Mouse (Mus musculus) cerebellum, adult 2 months (tissue): Measurements from ENCODE around the gene Cadm2. TPM values are rescaled to one million over a fixed set of nuclear protein-coding genes. Genes with fewer than 3 reads are reported as not detected.

Experiments
- DNase-seq, 2 experiments: peaks; one replicate each; pipeline ENCODE4 v3.0.0; 2021
- H3K27ac ChIP-seq: fragments of 200-500 bp; 2 replicates; pipeline ENCODE4 v1.5.1; 2012; ENCODE audit warnings: low read length, control low read depth, inconsistent platforms; ENCODE audit not compliant: insufficient read depth
- H3K27me3 ChIP-seq: fragments of 200-500 bp; 2 replicates; pipeline ENCODE4 v1.6.1; 2012; ENCODE audit warnings: inconsistent platforms, mild to moderate bottlenecking, low read length, moderate library complexity; ENCODE audit not compliant: control insufficient read depth, insufficient read depth
- H3K4me1 ChIP-seq: fragments of 200-500 bp; 2 replicates; pipeline ENCODE4 v1.6.1; 2011; ENCODE audit warnings: low read length; ENCODE audit not compliant: control insufficient read depth, insufficient read depth
- H3K4me3 ChIP-seq: fragments of 200-500 bp; replicated peaks from 2 replicates; pipeline ENCODE3; 2011; ENCODE audit warnings: mild to moderate bottlenecking, low read depth, low read length, control low read depth; ENCODE audit not compliant: insufficient read depth
- CTCF ChIP-seq: fragments of 200-500 bp; IDR thresholded peaks from 2 replicates; pipeline ENCODE4 v1.5.1; 2011; ENCODE audit warnings: low read depth, mild to moderate bottlenecking, control low read depth, low read length, moderate library complexity, borderline replicate concordance; ENCODE audit not compliant: insufficient read depth
- POLR2A ChIP-seq: fragments of 200-500 bp; IDR thresholded peaks from 2 replicates; pipeline ENCODE4 v1.6.1; 2011; ENCODE audit warnings: low read length, control low read depth, borderline replicate concordance; ENCODE audit not compliant: insufficient read depth
- WGBS: fragments of 180-500 bp; shearing (Covaris S2); methylation state at CpG from one replicate; pipeline ENCODE4 v1.1.7; 2018; 5-methylcytosine and 5-hydroxymethylcytosine counted together
- polyA plus RNA-seq: library from polyadenylated mRNA; depleted of rRNA; stranded (reverse); fragments of >200 nt; gene quantifications from 2 replicates; pipeline ENCODE4 v1.2.3, GENCODE M21; 2012

The Cadm2 gene
- polyA plus RNA-seq, 1 experiment = 47.7 TPM

DNA sequence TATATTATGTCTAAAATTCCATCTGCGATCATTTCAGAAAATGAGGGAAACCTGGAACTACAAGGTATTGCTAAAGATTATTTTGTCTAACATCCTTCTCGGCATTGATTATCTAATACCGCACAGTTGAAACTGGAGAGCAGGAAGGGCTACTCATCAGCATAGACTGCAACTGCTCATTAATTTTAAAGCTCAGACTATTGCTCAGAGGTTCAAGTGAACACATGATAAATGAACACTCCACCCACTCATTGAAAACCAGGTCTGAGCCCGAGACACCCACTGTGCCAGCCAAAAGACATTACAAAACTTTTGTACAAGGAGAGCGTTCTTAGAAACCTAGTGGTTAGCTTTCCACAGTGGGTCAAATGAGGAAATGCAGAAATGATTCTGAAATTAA lies 652.4 kb downstream of the Cadm2 start:
- Histone ChIP-seq H3K4me3 (no peak overlapping the region), H3K4me1 (no peaks in the 10 kb centered on the region), H3K27ac (no peak overlapping the region), H3K27me3 (no peaks in the 10 kb centered on the region)
- 92% methylated on average over 5 of the region's 5 CpGs for WGBS
- DNase-seq = no peak
- TF ChIP-seq POLR2A (no peak), CTCF (no peak)

DNA sequence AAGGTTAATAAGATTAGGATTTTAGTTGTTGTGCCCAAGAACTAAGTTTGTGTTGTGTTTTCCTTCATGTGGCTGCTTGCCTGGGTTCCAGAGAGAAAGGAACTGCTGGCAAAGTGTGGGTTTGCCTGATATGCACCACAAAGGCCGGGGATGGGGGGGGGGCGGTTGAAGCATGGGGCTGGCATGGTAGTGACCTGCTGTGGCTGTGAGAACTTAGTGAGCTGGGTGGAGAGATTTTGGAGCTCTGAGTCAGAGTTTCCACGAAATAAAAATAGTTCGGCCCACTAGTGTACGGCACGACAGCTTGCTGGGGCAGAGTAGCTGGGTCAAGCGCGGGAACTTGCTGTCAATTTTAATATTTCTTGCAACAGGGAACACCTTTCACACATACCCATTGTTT lies 653.0 kb downstream of the Cadm2 start:
- 36% methylated on average over 8 of the region's 8 CpGs for WGBS
- no peak overlapping the region for H3K27ac ChIP-seq
- DNase-seq = peak in 1 of 2 experiments; percentile 45
- H3K4me1 ChIP-seq = no peaks in the 10 kb centered on the region
- no peaks in the 10 kb centered on the region for H3K27me3 ChIP-seq
- no peak overlapping the region for H3K4me3 ChIP-seq
- TF ChIP-seq CTCF (no peak), POLR2A (no peak)

DNA sequence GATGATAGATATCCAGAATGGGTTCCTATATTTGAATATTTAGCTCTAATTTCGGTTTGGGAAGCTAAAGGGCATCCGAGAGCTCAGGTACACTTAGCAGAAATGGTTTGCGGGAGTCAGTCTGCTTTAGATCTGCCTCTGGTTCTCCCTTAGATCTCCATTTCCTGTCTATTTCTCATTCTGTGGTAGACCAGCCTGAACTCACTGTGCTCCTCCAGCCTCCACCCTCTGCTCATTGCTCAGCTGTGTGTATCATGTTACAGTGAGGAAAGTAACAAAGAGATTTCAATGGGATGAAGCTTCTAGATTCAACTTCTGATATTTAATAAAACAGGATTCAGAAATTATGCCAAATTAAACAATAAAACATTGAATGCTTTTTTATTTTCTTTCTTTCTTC lies 661.6 kb downstream of the Cadm2 start:
- DNase-seq = no peak
- 91% methylated on average over 3 of the region's 3 CpGs for WGBS
- TF ChIP-seq POLR2A (no peak), CTCF (no peak)
- Histone ChIP-seq H3K4me1 (no peaks in the 10 kb centered on the region), H3K4me3 (no peak overlapping the region), H3K27ac (no peak overlapping the region), H3K27me3 (no peaks in the 10 kb centered on the region)

DNA sequence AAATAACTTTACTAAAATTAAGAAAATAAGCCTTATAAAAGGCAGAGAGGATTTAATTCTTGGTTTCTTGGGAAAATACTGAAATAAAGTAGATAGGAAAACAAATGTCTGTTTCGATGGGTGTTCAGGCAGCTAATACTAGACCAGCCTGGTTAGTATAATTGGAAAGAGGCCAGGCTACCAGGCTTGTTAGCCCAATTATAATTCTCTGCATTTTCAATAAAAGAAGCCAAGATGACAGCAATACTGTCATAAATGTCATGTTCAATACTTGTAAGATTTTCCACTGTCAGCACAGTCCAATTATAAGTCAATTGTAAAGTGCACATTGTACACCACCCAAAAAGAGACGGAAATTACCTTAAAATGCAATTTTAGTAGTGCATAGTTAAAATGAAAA lies 664.8 kb downstream of the Cadm2 start:
- H3K4me3 ChIP-seq = no peak overlapping the region
- TF ChIP-seq POLR2A (no peak), CTCF (no peak)
- no peak overlapping the region for H3K27ac ChIP-seq
- H3K4me1 ChIP-seq = no peaks in the 10 kb centered on the region
- DNase-seq = no peak
- no peaks in the 10 kb centered on the region for H3K27me3 ChIP-seq
- WGBS = 61% methylated on average over 2 of the region's 2 CpGs

DNA sequence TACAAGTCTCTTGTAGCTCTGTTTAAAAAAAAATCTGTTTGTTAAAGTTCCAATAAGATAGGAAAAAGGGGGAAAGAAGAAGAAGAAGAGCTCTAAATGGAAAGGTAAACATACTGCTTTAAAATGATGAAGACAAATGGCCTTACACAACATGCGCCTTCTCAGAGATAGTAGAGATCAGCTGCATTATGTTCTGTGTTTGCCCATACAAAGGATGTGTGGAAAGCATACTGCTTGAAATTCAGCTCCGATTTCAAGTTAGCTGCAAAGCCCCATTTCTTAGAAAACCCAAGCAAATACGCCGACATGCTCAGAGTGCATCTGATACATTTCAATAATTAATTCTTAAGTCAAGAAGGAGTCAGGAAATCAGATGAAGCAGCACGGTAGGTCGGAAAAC lies 684.4 kb downstream of the Cadm2 start:
- DNase-seq = no peak
- Histone ChIP-seq H3K4me1 (no peaks in the 10 kb centered on the region), H3K27me3 (no peaks in the 10 kb centered on the region), H3K4me3 (no peak overlapping the region), H3K27ac (no peak overlapping the region)
- WGBS = 79% methylated on average over 6 of the region's 6 CpGs
- TF ChIP-seq CTCF = no peak
- TF ChIP-seq POLR2A = no peak

DNA sequence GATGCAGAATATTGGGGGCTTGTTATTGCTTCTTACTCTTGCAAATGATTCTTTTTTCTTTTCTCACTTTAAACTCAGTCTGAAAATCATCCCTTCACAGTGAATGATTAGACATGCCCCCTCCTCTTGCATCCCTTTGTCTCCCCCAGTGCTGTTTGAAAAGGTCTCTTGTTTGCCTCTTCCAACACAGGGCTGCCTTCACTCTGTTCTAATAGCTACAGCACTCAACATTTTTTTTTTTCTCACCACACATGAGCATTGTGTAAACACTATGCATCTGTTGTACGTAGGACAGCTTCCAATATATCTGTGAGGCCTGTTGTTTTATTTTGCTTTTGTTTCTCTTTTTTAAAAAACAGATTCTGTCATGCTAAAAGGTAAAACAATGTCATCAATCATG lies 695.2 kb downstream of the Cadm2 start:
- H3K27ac ChIP-seq = no peak overlapping the region
- DNase-seq = no peak
- no peaks in the 10 kb centered on the region for H3K27me3 ChIP-seq
- TF ChIP-seq POLR2A = no peak
- no peak for TF ChIP-seq CTCF
- no peak overlapping the region for H3K4me3 ChIP-seq
- no peaks in the 10 kb centered on the region for H3K4me1 ChIP-seq
- 62% methylated on average over 1 of the region's 1 CpGs for WGBS

DNA sequence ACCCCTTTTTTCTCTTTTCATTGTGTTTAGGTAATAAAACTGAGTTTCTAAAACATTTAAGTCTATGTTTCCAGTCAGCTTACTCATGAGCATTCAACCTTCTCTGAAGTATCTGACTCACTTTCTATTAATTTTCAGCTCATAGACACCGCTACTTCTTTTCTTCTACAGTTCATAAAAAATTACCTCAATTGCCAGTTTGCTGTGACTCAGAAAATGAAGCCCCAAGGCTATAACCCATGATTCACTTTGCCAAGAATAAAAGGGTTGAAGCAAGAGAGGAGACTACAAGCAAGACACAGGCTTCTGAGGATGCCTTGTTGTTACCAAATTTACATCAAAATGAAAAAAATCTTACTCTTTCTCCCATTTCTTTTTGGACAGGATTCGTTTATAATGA lies 698.0 kb downstream of the Cadm2 start:
- TF ChIP-seq CTCF (no peak), POLR2A (no peak)

DNA sequence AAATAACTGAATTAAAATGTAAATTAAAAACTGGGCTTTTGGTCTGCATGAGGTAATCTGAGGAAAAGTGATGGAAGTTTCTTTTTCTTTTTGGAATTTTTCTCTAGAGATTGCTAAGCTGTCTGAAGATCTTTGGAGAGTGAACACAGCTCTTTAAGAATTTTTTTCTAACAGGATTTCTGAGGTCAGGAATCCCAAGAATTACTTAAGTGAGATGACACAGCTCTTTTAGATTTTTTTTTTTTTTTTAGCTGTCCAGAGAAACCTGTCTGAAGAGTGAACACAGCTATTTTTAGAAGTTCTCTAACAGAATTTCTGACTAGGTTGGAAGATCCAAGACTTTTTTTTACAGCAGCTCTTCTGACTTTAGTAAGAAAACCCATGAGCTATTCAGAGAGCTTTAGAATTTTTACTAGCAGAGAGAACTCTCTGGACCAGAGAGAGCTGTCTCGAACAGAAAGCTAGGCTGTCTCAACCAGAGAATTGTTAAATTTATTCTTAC lies 699.2 kb downstream of the Cadm2 start:
- Histone ChIP-seq H3K4me1 (no peaks in the 10 kb centered on the region), H3K4me3 (no peak overlapping the region), H3K27me3 (no peaks in the 10 kb centered on the region), H3K27ac (no peak overlapping the region)
- no peak for TF ChIP-seq POLR2A
- no peak for TF ChIP-seq CTCF
- 98% methylated on average over 1 of the region's 1 CpGs for WGBS
- no peak for DNase-seq

More for the DNA sequence above, 698.0 kb downstream of the Cadm2 start:
- WGBS = 90% methylated on average over 2 of the region's 2 CpGs
- Histone ChIP-seq H3K27me3 (no peaks in the 10 kb centered on the region), H3K27ac (no peak overlapping the region), H3K4me1 (no peaks in the 10 kb centered on the region), H3K4me3 (no peak overlapping the region)
- DNase-seq = no peak
